Mouse (Mus musculus) limb, embryonic 15.5 days (tissue): ENCODE measurements around the gene Vmac. TPM values are rescaled to one million over a fixed set of nuclear protein-coding genes. Genes with fewer than 3 reads are reported as not detected.

ENCODE experiments used
- ATAC-seq: fragments of 200-750 bp; cut with Nextera tagmentation; 2 replicates; pipeline ENCODE4 v1.8.0; 2017; ENCODE audit warnings: low read depth, moderate TSS enrichment; ENCODE audit not compliant: insufficient number of reproducible peaks, low FRiP score, low TSS enrichment
- H3K27ac ChIP-seq: fragments of 300-500 bp; sonication (generic); 2 replicates; pipeline ENCODE4 v1.5.1; 2015; ENCODE audit warnings: moderate library complexity, mild to moderate bottlenecking, inconsistent platforms
- H3K27me3 ChIP-seq: fragments of 300-500 bp; sonication (generic); 2 replicates; pipeline ENCODE4 v1.6.1; 2015; ENCODE audit warnings: inconsistent platforms
- H3K36me3 ChIP-seq: fragments of 300-500 bp; sonication (generic); 2 replicates; pipeline ENCODE4 v1.6.1; 2015; ENCODE audit warnings: inconsistent platforms
- H3K4me1 ChIP-seq: fragments of 300-500 bp; sonication (generic); 2 replicates; pipeline ENCODE4 v1.6.1; 2015; ENCODE audit warnings: inconsistent platforms
- H3K4me2 ChIP-seq: fragments of 300-500 bp; sonication (generic); 2 replicates; pipeline ENCODE4 v1.6.1; 2015; ENCODE audit warnings: mild to moderate bottlenecking, inconsistent platforms
- H3K4me3 ChIP-seq: fragments of 300-500 bp; sonication (generic); 2 replicates; pipeline ENCODE4 v1.5.1; 2015; ENCODE audit warnings: mild to moderate bottlenecking, inconsistent platforms
- H3K9ac ChIP-seq: fragments of 300-500 bp; sonication (generic); 2 replicates; pipeline ENCODE4 v1.6.1; 2015; ENCODE audit warnings: inconsistent platforms
- H3K9me3 ChIP-seq: fragments of 300-500 bp; sonication (generic); 2 replicates; pipeline ENCODE4 v1.6.1; 2016; ENCODE audit warnings: inconsistent platforms
- WGBS: fragments of 180-500 bp; shearing (Covaris S2); methylation state at CpG from one replicate; pipeline ENCODE4 v1.1.7; 2015; 5-methylcytosine and 5-hydroxymethylcytosine counted together
- polyA plus RNA-seq: library from polyadenylated mRNA; unstranded; fragments of >200 nt; fragmentation: Nextera tagmentation; extraction: Ambion mirVana; gene quantifications from 2 replicates; pipeline ENCODE4 v1.2.1, GENCODE M21; 2015

The Vmac gene
- 18.1 and 18.2 TPM in 2 replicates for polyA plus RNA-seq

- Histone ChIP-seq H3K9ac (peak within 1 kb of the TSS; percentile 89), H3K9me3 (no peaks in the 10 kb centered on the region), H3K36me3 (peaks cover 21% of the 10 kb centered on the region), H3K4me2 (peak within 1 kb of the TSS; percentile 85), H3K27ac (peak within 1 kb of the TSS; percentile 89), H3K27me3 (no peaks in the 10 kb centered on the region), H3K4me1 (peaks cover 60% of the 10 kb centered on the region), H3K4me3 (peak within 1 kb of the TSS; percentile 83)
- peak; percentile 50 for ATAC-seq
- WGBS = under 1% methylated on average over 59 of the region's 59 CpGs
Measured at GRCm38 (mm10) chr17:56717363-56718058, at the start of gene Vmac, which contains the start of gene Ndufa11. Vmac (minus strand) TSS chr17:56718022. Ndufa11 (plus strand) TSS chr17:56717767.

- Histone ChIP-seq H3K4me1 (peaks cover 22% of the 10 kb centered on the region), H3K4me2 (no peak overlapping the region), H3K4me3 (no peak overlapping the region), H3K36me3 (peaks cover 48% of the 10 kb centered on the region), H3K27ac (no peak overlapping the region), H3K9me3 (no peaks in the 10 kb centered on the region), H3K9ac (no peak overlapping the region), H3K27me3 (no peaks in the 10 kb centered on the region)
- 91% methylated on average over 27 of the region's 27 CpGs for WGBS
- ATAC-seq = no peak
Measured at GRCm38 (mm10) chr17:56766631-56767405, 49.0 kb upstream of the Vmac start.

GRCm38 (mm10) chr17:56765431-56765830 is 47.6 kb upstream of the Vmac start:
- 54% methylated on average over 12 of the region's 12 CpGs for WGBS
- Histone ChIP-seq H3K27me3 (no peaks in the 10 kb centered on the region), H3K9ac (peak overlapping the region; percentile 70), H3K4me1 (peaks cover 31% of the 10 kb centered on the region), H3K4me2 (peak overlapping the region; percentile 79), H3K36me3 (peaks cover 41% of the 10 kb centered on the region), H3K27ac (peak overlapping the region; percentile 97), H3K4me3 (peak overlapping the region; percentile 82), H3K9me3 (no peaks in the 10 kb centered on the region)
- no peak for ATAC-seq

GRCm38 (mm10) chr17:56764474-56765354 is 46.9 kb upstream of the Vmac start, which contains the start of gene Dus3l:
Dus3l (plus strand) TSS chr17:56764757.
- WGBS = under 1% methylated on average over 56 of the region's 58 CpGs
- peak within 1 kb of the TSS; percentile 97 for H3K27ac ChIP-seq
- H3K9me3 ChIP-seq = no peaks in the 10 kb centered on the region
- peaks cover 34% of the 10 kb centered on the region for H3K36me3 ChIP-seq
- H3K4me2 ChIP-seq = peak within 1 kb of the TSS; percentile 79
- H3K27me3 ChIP-seq = no peaks in the 10 kb centered on the region
- H3K4me3 ChIP-seq = peak within 1 kb of the TSS; percentile 82
- peak within 1 kb of the TSS; percentile 70 for H3K9ac ChIP-seq
- ATAC-seq = peak; percentile 75
- H3K4me1 ChIP-seq = peaks cover 31% of the 10 kb centered on the region

- Histone ChIP-seq H3K36me3 (peaks cover 24% of the 10 kb centered on the region), H3K4me3 (peak overlapping the region; percentile 82), H3K9ac (no peak overlapping the region), H3K4me1 (peaks cover 31% of the 10 kb centered on the region), H3K27me3 (no peaks in the 10 kb centered on the region), H3K27ac (peak overlapping the region; percentile 97), H3K4me2 (peak overlapping the region; percentile 79), H3K9me3 (no peaks in the 10 kb centered on the region)
- ATAC-seq = no peak
- 75% methylated on average over 8 of the region's 8 CpGs for WGBS
Measured at GRCm38 (mm10) chr17:56763741-56764250, 46.0 kb upstream of the Vmac start.

- 0 out of 2 replicates have a peak overlapping the region, but pooled peaks have one; percentile 88 for H3K4me2 ChIP-seq
- 52% methylated on average over 27 of the region's 27 CpGs for WGBS
Measured at GRCm38 (mm10) chr17:56762769-56763731, 45.2 kb upstream of the Vmac start.

GRCm38 (mm10) chr17:56761991-56762410 is 44.2 kb upstream of the Vmac start:
- Histone ChIP-seq H3K9me3 (no peaks in the 10 kb centered on the region), H3K36me3 (peaks cover 7% of the 10 kb centered on the region), H3K27me3 (peaks cover 5% of the 10 kb centered on the region), H3K4me1 (peaks cover 47% of the 10 kb centered on the region), H3K27ac (peak overlapping the region; percentile 82), H3K4me2 (peak overlapping the region; percentile 88), H3K4me3 (peak overlapping the region; percentile 51), H3K9ac (peak overlapping the region; percentile 47)
- ATAC-seq = 0 out of 2 replicates have a peak, but pooled peaks have one; percentile 12
- WGBS = 0% methylated on average over 28 of the region's 28 CpGs

More at GRCm38 (mm10) chr17:56762769-56763731, 45.2 kb upstream of the Vmac start:
- Histone ChIP-seq H3K27me3 (no peaks in the 10 kb centered on the region), H3K4me1 (peaks cover 37% of the 10 kb centered on the region), H3K27ac (peak overlapping the region; percentile 82; the same call in 1 of the 2 replicates), H3K4me3 (0 out of 2 replicates have a peak overlapping the region, but pooled peaks have one; percentile 51), H3K9me3 (no peaks in the 10 kb centered on the region), H3K9ac (no peak overlapping the region), H3K36me3 (peaks cover 17% of the 10 kb centered on the region)
- ATAC-seq = no peak

GRCm38 (mm10) chr17:56761077-56761476 is 43.3 kb upstream of the Vmac start:
- no peak overlapping the region for H3K9ac ChIP-seq
- no peak overlapping the region for H3K4me2 ChIP-seq
- peaks cover 56% of the 10 kb centered on the region for H3K4me1 ChIP-seq
- 66% methylated on average over 3 of the region's 3 CpGs for WGBS
- no peak overlapping the region for H3K27ac ChIP-seq
- no peaks in the 10 kb centered on the region for H3K9me3 ChIP-seq
- ATAC-seq = no peak
- no peaks in the 10 kb centered on the region for H3K36me3 ChIP-seq
- H3K4me3 ChIP-seq = no peak overlapping the region
- peaks cover 13% of the 10 kb centered on the region for H3K27me3 ChIP-seq

- Histone ChIP-seq H3K27me3 (peaks cover 30% of the 10 kb centered on the region), H3K9me3 (no peaks in the 10 kb centered on the region), H3K4me2 (no peak overlapping the region), H3K4me1 (peaks cover 61% of the 10 kb centered on the region), H3K36me3 (no peaks in the 10 kb centered on the region), H3K4me3 (no peak overlapping the region), H3K27ac (no peak overlapping the region), H3K9ac (no peak overlapping the region)
- 16% methylated on average over 7 of the region's 7 CpGs for WGBS
- 0 out of 2 replicates have a peak, but pooled peaks have one; percentile 6 for ATAC-seq
Measured at GRCm38 (mm10) chr17:56759261-56759660, 41.4 kb upstream of the Vmac start.

GRCm38 (mm10) chr17:56758132-56758531 is 40.3 kb upstream of the Vmac start:
- no peak overlapping the region for H3K9ac ChIP-seq
- H3K9me3 ChIP-seq = no peaks in the 10 kb centered on the region
- peak overlapping the region; percentile 98; the same call in 1 of the 2 replicates for H3K4me2 ChIP-seq
- peaks cover 69% of the 10 kb centered on the region for H3K4me1 ChIP-seq
- H3K27me3 ChIP-seq = peaks cover 41% of the 10 kb centered on the region
- no peak overlapping the region for H3K4me3 ChIP-seq
- WGBS = 4% methylated on average over 12 of the region's 12 CpGs
- ATAC-seq = no peak
- no peak overlapping the region for H3K27ac ChIP-seq
- H3K36me3 ChIP-seq = no peaks in the 10 kb centered on the region
